Mouse (Mus musculus): Measurements from ENCODE around the gene Nfat5.

The Nfat5 gene

DNA sequence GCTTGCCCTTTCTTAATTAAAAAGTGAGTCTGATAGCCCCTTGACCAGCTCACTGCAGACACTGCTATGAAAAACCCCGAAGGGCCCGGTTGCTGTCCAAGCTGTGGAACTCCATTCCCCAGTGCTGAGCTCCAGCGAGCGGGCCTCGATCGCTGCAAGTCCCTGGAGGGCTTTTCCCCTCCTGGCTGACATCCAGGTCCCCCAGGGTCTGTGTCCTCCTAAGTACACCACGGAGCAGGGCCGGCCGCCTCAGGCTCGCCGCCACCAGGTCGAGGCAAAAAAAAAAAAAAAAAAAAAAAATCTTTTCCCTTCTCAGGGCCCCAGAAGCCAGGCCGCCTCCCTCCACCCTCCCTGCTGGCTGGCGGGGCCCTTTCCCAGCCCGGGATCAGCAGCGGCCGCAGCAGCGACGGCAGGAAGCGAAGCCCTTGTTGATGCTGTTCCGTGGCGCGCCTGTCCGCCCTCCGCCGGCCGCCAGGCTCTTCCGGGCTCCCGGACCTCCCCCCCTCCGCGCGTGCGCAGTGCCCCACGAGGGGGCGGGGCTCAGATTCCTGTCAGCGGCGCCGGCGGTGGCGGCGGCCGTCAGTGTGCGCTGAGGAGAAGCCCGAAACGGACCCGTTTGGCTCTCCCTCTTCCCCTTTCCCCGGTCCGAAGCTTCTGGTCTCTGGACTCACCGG is at the start of gene Nfat5:
Gene Nfat5 (plus strand): TSS at position 543 of the 674 bp plus-strand sequence.
- peak; percentile 97 for DNase-seq

DNA sequence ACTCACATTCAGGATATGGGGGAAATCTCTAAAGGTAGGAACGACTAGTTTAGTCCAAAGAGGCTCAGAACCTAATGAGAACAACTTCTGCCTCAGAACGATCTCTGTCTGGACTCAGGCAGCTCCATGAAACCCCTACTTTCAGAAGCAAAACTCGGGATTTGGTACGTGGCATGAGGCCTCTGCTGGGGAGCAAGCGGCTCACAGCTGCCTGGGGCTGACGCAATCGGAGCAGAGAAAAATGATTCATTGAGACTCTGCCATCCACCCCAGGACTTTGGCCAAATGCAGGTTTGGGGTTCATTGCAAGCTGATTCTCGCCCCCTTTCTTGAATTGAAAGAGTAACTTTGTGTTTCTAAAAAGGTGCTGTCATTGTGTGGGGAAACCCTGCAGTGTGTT is 49.1 kb upstream of the Nfat5 start:
- no peak for DNase-seq

DNA sequence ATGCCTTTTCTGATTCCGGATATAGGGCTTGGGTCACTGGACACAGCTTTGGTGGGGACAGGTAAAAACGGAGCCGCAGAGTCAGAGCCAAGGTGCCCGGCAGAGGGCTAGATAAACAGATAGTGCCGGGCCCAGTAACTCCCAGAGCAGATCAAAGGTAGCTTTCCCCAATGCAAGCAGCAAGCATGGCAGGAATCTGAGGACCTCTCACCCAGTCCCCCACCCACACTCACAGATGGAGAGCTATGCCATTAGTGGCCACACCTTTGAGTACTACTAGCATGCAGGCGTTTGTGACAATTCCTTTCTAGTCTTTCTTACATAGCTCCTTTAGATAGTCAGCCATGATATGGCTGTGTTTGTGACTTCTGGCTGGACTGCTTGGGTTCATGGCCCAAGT is 44.8 kb upstream of the Nfat5 start:
- DNase-seq = no peak

DNA sequence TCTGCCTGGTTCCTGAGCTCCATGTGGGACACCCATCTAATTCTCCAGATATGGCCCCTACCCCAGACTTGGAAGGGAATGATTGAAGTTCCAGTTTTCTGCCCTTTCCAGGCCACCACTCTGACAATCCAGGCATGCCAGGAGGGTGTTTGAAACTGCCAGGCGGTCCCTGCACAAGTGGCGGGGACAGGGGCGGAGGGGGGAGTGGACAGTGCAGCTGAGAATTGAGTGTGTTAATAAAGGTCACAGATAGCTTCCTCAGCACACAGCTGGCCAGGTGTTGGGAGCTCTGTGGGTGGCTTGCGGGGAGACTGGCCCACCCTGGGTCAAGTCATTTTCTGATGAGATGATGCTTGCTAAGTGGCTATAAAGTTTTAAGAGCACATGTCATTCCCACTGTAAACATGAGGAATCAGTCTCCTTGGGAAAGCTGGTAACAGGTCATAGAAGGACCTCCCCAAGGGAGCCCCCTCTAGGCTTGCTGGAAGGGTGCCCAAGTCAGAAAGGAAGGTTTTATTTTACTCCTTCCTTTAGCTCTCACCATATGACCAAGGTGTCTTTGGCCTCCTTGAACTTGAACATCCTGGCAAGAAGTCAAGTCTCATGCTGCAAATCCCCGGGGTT is 41.7 kb upstream of the Nfat5 start:
- no peak for DNase-seq

DNA sequence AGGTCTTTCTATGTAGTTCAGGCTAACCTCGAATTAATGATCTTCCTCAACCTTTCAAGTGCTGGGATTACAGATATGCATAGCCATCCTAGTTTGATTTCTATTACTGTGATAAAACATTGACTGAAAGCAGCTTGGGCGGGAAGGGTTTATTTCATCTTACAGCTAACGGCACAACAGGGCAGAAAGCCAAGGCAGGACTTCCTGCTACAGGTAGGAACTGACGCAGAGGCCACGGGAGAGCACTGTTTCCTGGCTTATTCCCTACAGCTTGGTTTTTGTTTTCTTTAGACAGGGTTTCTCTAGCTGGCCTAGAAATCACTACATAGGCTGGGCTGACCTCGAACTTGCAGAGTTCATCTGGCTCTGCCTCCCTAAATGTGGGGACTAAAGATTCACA is 40.1 kb upstream of the Nfat5 start:
- no peak for DNase-seq

DNA sequence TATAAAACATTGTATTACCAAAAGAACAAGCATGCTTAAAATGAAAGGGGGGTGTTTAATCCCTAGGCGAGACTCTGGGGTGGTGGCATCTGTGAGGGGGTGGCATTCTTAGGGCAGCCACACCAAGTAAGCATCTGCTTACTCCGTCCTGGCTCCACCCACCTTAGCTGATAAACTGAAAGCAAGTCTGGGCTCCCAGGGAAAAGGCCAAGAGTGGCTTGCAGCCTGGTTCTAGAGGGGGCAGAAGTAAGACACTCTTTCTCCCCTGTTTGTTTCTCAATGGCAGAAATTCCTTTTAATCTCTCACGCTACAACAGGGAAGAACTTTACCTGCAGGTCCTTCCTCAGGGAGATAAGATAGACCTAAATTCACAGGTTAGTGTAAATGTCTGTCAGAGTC is 38.9 kb upstream of the Nfat5 start:
- no peak for DNase-seq

DNA sequence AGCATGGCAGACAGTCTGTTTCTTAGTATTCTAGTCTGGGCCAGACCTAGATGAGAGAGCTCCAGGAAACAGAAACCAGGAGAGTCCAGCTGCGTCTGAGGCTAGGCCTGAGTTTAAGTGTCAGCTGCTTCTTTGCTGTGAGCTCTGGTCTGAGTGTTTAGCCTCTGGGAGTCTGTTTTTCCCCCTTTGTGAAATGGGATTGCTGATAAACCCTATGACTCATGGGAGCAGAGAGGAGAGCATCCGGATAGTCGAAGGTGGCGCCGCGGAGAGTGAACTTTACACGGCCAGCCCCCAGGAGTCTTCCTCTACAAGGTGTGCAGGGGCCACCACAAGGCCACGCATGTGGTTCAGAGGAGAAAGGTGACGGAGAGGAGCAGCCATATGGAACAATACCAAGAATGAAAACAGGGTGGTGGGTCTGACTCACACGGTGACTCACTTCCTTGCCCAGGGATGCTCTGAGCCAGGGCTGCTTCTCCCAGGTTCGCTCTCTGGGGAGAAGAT is 38.3 kb upstream of the Nfat5 start:
- no peak for DNase-seq

DNA sequence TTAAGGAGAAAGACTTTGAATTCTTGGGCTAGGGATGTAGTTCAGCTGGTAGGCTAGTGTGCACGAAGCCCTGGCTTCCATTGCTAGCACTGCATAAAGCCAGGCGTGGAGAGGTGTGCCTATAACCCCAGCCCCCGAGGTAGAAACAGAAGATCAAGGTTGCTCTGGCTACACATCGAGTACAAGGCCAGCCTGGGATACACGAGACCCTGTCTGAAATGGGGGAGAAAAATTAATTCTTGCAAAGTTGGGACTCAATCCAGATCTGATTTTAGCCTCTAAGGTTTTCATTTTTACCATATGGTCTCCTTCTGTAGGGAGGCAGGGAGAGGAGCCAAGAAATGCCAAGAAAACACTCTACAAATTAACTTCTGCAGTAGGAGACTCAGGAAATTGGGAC is 36.0 kb upstream of the Nfat5 start:
- DNase-seq = no peak

DNA sequence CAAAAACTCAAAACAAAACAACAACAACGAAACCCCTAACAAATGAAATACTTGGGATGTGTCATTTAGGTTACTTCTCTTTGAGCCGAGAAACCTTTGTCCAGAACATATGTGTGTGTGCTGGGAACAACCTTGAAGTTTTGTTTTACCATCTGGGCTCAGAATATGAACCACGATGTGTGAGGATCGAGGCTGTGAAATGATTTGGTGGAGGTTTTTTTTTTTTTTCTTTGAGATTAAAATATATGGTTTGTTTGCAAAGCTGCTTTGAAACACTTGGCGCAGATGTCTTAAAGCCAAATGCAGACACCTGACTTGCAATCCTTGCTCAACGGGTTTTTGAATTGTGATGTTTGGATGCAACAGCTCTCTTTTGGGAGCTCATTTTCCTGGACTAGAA is 33.1 kb upstream of the Nfat5 start:
- no peak for DNase-seq

DNA sequence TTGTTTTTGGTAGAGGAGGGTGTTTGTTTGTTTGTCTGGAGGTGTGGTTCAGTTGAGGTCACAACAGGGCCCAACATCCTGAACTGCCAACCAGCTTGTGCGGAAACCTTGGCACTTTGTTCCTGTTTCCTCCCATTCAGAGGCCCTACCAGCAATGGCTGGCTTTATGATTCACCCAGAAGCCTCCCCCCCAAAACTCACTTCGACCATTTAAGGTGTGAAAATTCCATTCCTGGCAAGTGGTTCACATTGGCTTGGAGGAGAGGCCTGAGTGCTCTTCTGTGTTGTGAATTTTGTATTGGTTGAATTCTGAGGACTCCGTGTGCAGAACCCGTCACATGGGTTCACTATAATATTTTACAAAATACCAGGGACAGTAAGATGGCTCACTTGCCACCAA is 32.1 kb upstream of the Nfat5 start:
- DNase-seq = no peak

DNA sequence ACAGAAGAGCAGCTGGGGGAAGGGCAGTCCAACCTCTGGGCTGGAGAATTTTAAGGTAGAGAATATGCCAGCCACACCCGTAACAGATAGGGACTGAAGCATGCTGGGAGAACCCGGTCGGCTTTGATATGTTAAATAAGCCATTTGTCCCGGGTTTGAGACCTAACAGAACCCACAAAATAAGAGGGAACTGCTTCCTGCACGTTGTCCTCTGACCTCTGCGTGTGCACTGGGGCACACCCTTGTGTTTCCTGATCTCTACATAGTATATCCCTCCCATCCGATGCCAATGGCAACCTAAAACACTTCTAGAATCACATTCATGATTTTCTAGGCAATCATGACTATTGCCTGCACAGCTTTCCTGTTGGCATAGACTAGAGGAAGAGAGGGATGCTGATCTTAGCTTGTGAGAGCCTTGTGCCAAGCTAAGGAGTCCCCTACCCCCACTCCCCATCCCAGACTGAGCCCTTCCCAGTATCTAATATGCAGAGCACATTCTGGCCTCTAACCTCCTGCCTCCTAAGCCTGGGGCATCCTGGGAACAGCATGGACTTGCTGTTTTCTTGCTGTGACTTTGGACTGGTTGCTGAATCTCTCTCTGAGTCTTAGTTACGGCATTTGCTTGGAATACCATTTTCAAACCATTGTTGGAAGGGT is 31.1 kb upstream of the Nfat5 start:
- no peak for DNase-seq

DNA sequence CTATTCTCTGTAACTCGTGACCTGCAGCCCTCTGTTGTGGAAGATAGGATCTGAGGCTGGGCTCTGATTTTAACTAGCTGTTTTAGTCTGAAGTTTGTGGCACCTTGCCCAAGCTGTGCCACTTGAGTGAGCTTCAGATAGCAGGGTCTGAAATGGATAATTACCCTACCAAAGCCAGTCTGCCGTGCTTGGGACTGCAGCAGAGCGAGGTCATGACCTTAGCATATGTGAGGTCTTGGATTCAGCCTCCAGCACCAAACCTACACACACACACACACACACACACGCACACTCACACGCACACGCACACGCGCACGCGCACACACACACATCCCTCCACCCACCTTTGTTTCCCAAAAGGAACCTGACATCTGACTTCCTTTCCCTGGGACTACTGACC is 27.5 kb upstream of the Nfat5 start:
- DNase-seq = peak; percentile 74

DNA sequence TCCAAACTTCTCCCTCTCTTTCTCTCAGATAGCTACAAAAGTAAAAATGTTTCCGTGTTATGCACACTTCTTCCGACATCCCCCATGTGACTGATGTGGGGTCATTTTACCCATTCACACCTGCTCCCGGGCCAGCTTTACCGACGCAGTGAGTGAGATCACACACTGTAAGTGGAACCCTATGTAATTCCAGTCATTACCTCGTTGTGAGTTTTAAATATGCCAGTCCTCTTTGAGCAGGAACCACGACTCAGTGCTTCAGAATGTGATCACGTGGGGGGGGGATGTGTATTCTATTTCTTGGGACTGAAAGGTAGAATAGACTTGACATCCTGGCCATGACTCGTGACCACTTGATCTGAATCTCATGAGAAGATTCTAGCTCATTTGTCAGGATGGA is 24.8 kb upstream of the Nfat5 start:
- DNase-seq = no peak

DNA sequence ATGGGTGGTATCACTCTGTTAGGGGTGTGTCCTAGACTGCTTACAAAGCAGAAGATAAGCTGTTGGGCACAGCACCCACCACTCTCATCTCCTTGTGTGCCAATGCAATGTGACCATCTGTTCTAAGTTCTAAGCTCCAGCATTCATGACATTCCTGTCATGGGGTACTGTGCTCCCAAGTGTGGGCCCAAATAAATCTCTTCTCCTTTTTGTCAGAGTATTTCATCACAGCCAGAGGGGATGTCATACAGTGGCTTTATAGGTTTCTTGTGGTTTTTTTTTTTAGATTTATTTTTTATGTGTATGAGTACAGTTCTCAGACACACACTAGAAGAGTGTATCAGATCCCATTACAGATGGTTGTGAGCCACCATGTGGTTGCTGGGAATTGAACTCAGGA is 24.1 kb upstream of the Nfat5 start:
- no peak for DNase-seq

DNA sequence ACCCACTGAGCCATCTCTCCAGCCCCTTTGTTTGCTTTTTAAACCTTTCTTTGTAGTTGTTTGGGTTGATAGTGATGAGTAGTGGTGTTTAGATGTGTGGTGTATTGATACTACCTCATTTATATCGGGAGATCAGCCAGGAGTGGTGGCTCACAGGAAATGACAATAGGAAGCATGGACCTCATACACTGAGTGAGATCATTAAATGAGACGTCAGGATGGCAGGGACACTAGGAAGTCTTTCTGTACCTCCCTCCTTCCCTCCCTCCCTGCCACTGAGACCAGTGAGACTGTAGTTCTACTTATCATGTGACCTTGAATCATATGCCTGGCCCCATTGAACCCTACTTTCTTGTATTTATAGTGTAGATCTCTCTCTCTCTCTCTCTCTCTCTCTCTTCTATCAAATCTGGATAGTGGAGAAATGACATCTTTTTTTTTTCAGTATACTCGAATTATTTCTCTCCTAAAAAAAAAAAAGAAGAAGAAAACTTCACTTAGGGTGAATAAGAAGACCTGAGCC is 23.6 kb upstream of the Nfat5 start:
- peak; percentile 6 for DNase-seq

DNA sequence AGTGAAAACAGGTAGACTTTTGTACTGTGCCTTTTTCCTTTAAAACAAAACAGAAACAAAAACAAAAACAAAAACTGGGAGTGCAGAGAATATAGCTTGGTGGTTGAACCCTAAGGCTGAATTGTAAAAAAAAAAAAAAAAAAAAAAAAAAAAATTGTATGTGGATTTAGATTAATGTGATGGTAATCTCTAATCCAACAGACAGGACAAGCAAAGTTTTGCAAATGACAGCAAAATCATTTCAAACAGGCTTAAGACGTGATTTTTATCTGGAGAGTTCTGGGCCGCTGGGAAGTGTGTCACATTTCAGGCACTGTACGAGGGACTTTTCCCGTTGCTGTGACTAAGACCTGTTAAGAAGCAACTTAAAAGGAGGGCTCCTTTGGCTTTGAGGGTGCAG is 23.0 kb upstream of the Nfat5 start:
- no peak for DNase-seq

DNA sequence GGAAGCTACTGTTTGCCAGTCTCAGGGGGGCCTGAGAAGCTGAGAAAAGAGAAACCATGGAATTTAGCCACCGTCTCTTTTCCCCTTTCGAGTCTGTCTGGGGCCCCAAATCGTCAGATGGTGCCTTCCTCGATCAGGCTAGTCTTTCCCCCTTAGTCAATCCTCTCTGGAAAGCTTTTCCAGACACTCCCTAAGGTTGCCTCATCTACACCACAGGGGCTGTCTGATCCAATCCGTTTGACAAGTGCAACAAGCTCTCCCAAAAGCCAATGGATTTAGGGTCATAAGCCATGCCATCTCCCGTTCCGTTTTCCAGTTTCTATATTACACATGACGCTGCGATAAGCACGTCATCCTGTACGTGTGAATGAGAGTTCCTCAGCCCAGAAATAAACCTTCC is 22.5 kb upstream of the Nfat5 start:
- DNase-seq = peak; percentile 73

DNA sequence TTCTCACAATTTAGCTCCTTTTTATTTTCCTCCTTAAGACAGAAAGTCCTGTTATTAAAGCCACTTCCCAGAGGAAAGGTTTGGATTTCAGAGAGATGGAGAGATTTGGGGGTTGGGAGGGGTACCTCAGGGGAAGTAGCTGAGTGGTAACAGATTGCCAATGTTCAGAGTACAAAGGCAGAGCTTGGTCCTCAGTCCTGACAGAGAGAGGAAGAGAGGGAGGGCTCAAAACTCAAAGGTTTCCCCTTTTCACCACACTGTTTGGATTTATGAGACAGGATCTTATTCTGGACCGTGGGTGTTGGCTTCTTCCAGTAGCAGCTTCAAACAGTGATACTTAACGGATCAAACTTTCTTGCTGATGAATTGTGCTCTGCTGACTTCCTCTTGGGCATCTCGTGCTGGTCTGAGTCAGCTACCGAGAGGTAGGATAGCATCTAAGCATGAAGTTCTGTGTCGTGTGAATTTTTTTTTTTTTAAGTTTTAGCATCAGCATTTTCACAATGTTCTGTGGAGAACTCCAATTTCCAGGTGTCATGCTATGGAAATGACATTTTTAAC is 15.9 kb upstream of the Nfat5 start:
- DNase-seq = no peak

DNA sequence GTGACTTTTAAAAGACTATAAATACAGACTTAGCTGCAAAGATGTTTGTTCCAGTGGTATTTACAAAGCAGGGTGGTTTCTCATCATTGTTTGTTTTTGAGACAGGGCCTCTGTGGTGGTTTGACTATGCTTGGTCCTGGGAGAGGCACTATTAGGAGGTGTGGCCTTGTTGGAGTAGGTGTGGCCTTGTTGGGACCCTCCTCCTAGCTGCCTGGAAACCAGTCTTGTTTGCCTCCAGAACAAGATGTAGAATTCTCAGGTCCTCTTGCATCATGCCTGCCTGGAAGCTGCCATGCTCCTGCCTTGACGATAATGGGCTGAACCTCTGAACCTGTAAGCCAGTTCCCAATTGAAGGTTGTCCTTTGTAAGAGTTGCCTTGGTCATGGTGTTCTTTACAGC is 14.7 kb upstream of the Nfat5 start:
- no peak for DNase-seq

DNA sequence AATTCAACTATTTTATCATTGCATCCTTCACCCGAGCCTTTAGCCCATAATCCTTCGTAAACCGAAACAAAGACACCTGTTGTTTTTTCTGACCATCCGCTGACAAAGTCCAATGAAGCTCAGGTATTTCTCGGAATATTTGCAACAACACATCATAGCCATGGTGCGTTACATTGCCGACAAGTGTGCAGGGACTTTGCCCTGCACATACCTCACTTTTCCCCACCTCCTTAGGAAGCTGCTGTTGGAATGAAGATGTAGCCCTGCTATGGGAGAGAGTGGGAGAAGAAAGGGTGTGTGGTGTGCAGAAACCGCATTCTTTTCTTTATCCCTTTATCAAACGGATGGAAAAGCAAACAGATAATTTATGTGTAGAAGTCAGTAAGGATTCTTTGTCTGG is 6.6 kb upstream of the Nfat5 start:
- DNase-seq = no peak

DNA sequence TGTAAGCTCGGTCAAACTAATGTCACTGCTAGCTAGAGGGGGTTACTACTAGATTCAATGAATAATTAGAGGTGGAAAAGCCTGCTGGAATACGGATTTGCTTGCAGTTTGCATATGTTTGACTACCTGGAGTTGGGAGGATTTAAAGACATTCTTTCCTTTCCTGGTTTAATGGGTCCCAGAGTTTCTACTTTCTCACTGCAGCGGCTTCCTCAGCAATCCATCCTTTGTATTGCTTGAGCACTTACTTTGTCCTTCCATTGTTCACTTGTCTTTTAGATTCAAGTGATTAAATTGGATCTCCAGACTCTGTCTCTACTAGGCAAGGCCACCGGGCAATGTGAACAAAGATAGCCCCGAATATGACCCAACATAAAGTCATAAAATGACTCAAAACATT is 5.7 kb upstream of the Nfat5 start:
- DNase-seq = no peak

DNA sequence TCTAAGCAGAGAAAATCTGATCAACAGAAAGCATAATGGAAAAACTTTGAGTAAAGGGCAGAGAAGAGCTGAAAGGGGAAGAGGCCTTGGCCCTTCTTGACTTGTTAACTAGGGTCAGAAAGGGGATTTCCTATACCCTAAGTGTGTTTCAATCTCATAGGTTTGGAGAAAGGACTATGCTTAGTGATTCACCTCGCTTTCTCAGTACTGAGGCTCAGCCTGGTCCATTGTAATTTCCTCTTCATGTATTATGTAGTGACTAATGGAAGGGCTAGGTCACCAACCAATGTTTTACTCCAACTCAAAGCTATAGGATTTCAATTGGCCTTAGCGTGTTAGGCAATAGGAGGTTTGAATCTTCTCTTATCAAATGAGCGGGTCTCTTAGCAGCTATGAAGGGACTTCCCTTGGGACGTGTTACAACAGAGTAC is 2.1 kb upstream of the Nfat5 start:
- DNase-seq = no peak

DNA sequence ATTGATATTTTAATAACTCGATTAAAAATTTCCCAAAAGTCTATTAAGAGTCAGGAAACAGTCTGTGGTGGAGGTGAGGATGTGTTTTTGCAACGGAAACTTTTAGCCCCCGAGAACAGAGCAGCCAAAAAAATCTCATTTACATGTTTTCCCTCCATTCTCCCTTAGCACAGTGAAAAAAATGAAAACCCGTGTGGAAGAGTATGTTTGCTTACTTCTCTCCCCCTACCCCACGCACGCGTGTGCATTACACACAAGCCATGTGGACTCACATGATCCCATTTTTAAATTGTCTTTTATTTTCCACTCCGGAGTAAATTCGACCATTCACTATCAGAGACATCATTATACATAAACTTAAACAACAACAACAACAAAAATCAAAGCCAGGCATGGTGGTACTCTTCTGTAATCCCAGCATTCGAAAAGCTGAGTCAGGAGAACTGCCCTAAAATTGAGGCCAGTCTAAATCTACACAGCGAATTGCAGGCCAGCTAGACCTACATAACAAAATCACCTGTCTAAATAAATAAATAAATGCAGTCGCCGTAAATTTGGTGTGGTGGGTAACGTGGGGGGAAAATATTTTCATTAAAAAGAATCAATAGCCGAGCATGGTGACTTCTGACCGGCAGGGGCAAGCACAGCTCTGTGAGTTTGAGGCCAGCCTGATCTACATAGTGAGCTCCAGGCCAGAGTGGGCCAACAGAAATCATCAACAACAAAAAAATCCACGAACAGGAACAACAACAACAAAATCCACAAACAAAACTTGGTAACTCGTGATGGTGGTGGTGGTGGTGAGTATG is 947 bp upstream of the Nfat5 start:
- no peak for DNase-seq
